Comparison of ENCODE assay signal across 26 mouse cellular contexts in genomic region chr16:44676357-44676756, GRCm38 (mm10). TPM values are rescaled to one million over a fixed set of nuclear protein-coding genes. Genes with fewer than 3 reads are reported as not detected.
DNase-seq lines count a peak whose midpoint lies in the region; ATAC-seq and TF ChIP-seq lines count a peak whose summit lies in the region.
"Had no signal": no experiment of that assay in that cellular context is flagged by ENCODE, and none has a peak within 500 bp of the region (broad histone marks: within the 10 kb centered on the region; RNA-seq: fewer than 3 reads in every experiment).

No protein-coding gene starts in this region.

- peak; percentile 72 for DNase-seq in heart, adult 11 months
- DNase-seq in embryonic facial prominence, embryonic 14.5 days (ENCODE audit: low spot score), result peak; percentile 80
- no peak for DNase-seq in limb, embryonic 10.5 days (ENCODE audit: low spot score)
- no peak for DNase-seq in stomach, postnatal 0 days (ENCODE audit: low spot score)
- no peak for DNase-seq in spleen, adult 12 weeks (ENCODE audit: low spot score)
- DNase-seq in adrenal gland, postnatal 36 days, result no peak
- DNase-seq: cerebellum, adult 18-20 months; cerebellum, postnatal 25 days; gastrocnemius, postnatal 14 days; heart, adult 2 months; kidney, adult 18-20 months; layer of hippocampus, adult 9-11 months; lung, adult 2 months; lung, postnatal 14 days; right cerebral cortex, adult 18-20 months had no signal

- H3K4me2 ChIP-seq in heart, embryonic 11.5 days, result no peak overlapping the region
- no peak overlapping the region for H3K4me2 ChIP-seq in embryonic facial prominence, embryonic 14.5 days (ENCODE audit: low read depth, low read length)
- no peak overlapping the region for H3K4me2 ChIP-seq in stomach, postnatal 0 days (replicated peaks; ENCODE audit: low read depth)
- H3K4me2 ChIP-seq: forebrain, embryonic 15.5 days; hindbrain, embryonic 14.5 days; liver, embryonic 12.5 days; midbrain, embryonic 13.5 days; neural tube, embryonic 12.5 days had no signal

- no peaks in the 10 kb centered on the region for H3K27me3 ChIP-seq in heart, embryonic 11.5 days (ENCODE audit: control insufficient read depth, insufficient read depth, low read length)
- H3K27me3 ChIP-seq in embryonic facial prominence, embryonic 14.5 days (replicated peaks; ENCODE audit: control insufficient read depth, insufficient read depth, low read length), result no peaks in the 10 kb centered on the region
- H3K27me3 ChIP-seq in limb, embryonic 10.5 days (ENCODE audit: low read depth, poor library complexity, severe bottlenecking), result no peaks in the 10 kb centered on the region
- no peaks in the 10 kb centered on the region for H3K27me3 ChIP-seq in stomach, postnatal 0 days (ENCODE audit: control insufficient read depth, insufficient read depth, low read length)
- H3K27me3 ChIP-seq: forebrain, embryonic 15.5 days; neural tube, embryonic 12.5 days; Patski had no signal

- no peak for ATAC-seq in heart, embryonic 11.5 days (replicated peaks; ENCODE audit: insufficient number of reproducible peaks, low FRiP score, low TSS enrichment)
- ATAC-seq in embryonic facial prominence, embryonic 14.5 days (ENCODE audit: low read depth), result peak; percentile 21; the same call in 1 of the 2 replicates
- ATAC-seq in stomach, postnatal 0 days (ENCODE audit: low FRiP score, low TSS enrichment), result peak; percentile 53; the same call in 1 of the 2 replicates
- ATAC-seq: forebrain, embryonic 15.5 days; inflammation-experienced regulatory T-cells, adult 6 months; liver, embryonic 12.5 days; midbrain, embryonic 13.5 days; Patski had no signal

- TF ChIP-seq CTCF in stomach, postnatal 0 days (IDR thresholded peaks at IDR 0.05; ENCODE audit: low read depth), result no peak

- no peak overlapping the region for H3K4me3 ChIP-seq in heart, embryonic 11.5 days (ENCODE audit: low read depth, low read length)
- H3K4me3 ChIP-seq in embryonic facial prominence, embryonic 14.5 days (ENCODE audit: low read depth, low read length), result no peak overlapping the region
- no peak overlapping the region for H3K4me3 ChIP-seq in limb, embryonic 10.5 days
- H3K4me3 ChIP-seq in stomach, postnatal 0 days (ENCODE audit: low read depth, low read length), result no peak overlapping the region
- H3K4me3 ChIP-seq: forebrain, embryonic 15.5 days; heart, adult 2 months; left cerebral cortex, adult 2 months; liver, embryonic 12.5 days; midbrain, embryonic 13.5 days; neural tube, embryonic 12.5 days had no signal

- peaks cover 20% of the 10 kb centered on the region for H3K4me1 ChIP-seq in heart, embryonic 11.5 days (ENCODE audit: control insufficient read depth, insufficient read depth, low read length)
- H3K4me1 ChIP-seq in embryonic facial prominence, embryonic 14.5 days (ENCODE audit: control insufficient read depth, insufficient read depth, low read length), result peaks cover 51% of the 10 kb centered on the region
- peaks cover 50% of the 10 kb centered on the region for H3K4me1 ChIP-seq in limb, embryonic 10.5 days
- 0 out of 2 replicates have a peak, but pooled peaks cover 3% of the 10 kb centered on the region for H3K4me1 ChIP-seq in stomach, postnatal 0 days (replicated peaks; ENCODE audit: control insufficient read depth, insufficient read depth)
- H3K4me1 ChIP-seq: liver, embryonic 12.5 days had no signal

- H3K27ac ChIP-seq in heart, embryonic 11.5 days (ENCODE audit: low read depth, low read length), result no peak overlapping the region
- peak overlapping the region; percentile 67 for H3K27ac ChIP-seq in embryonic facial prominence, embryonic 14.5 days (replicated peaks; ENCODE audit: low read depth, low read length)
- peak overlapping the region; percentile 62; the same call in 1 of the 2 replicates for H3K27ac ChIP-seq in limb, embryonic 10.5 days
- H3K27ac ChIP-seq in stomach, postnatal 0 days (replicated peaks), result peak overlapping the region; percentile 24; the same call in 1 of the 2 replicates
- H3K27ac ChIP-seq: forebrain, embryonic 15.5 days; heart, adult 2 months; hindbrain, embryonic 14.5 days; kidney, postnatal 0 days; left cerebral cortex, adult 2 months; liver, embryonic 12.5 days; midbrain, embryonic 13.5 days; neural tube, embryonic 12.5 days had no signal

- H3K9ac ChIP-seq in heart, embryonic 11.5 days (ENCODE audit: low read depth, low read length), result no peak overlapping the region
- no peak overlapping the region for H3K9ac ChIP-seq in embryonic facial prominence, embryonic 14.5 days (ENCODE audit: low read depth, low read length)
- H3K9ac ChIP-seq in stomach, postnatal 0 days (ENCODE audit: low read length), result no peak overlapping the region
- H3K9ac ChIP-seq: forebrain, embryonic 15.5 days; hindbrain, embryonic 14.5 days; liver, embryonic 12.5 days; midbrain, embryonic 13.5 days; neural tube, embryonic 12.5 days had no signal

- no peaks in the 10 kb centered on the region for H3K9me3 ChIP-seq in heart, embryonic 11.5 days (replicated peaks; ENCODE audit: control insufficient read depth, low read length)
- H3K9me3 ChIP-seq in embryonic facial prominence, embryonic 14.5 days (ENCODE audit: control insufficient read depth, low read length), result no peaks in the 10 kb centered on the region
- no peaks in the 10 kb centered on the region for H3K9me3 ChIP-seq in limb, embryonic 10.5 days (replicated peaks)
- no peaks in the 10 kb centered on the region for H3K9me3 ChIP-seq in stomach, postnatal 0 days (ENCODE audit: control insufficient read depth, low read length)
- H3K9me3 ChIP-seq: forebrain, embryonic 15.5 days; G1E; liver, embryonic 12.5 days; midbrain, embryonic 13.5 days; neural tube, embryonic 12.5 days had no signal

- no peaks in the 10 kb centered on the region for H3K36me3 ChIP-seq in heart, embryonic 11.5 days (ENCODE audit: control insufficient read depth, insufficient read depth, low read length)
- H3K36me3 ChIP-seq in embryonic facial prominence, embryonic 14.5 days (ENCODE audit: control insufficient read depth, insufficient read depth, low read length), result no peaks in the 10 kb centered on the region
- H3K36me3 ChIP-seq in limb, embryonic 10.5 days, result no peaks in the 10 kb centered on the region
- no peaks in the 10 kb centered on the region for H3K36me3 ChIP-seq in stomach, postnatal 0 days (ENCODE audit: control insufficient read depth, insufficient read depth, low read length)
- H3K36me3 ChIP-seq: forebrain, embryonic 15.5 days; G1E; liver, embryonic 12.5 days; midbrain, embryonic 13.5 days; neural tube, embryonic 12.5 days had no signal

- TF ChIP-seq EP300 in stomach, postnatal 0 days (optimal IDR thresholded peaks at IDR 0.05), result no peak

- WGBS in heart, embryonic 11.5 days (ENCODE audit: insufficient replicate concordance), result 93% methylated on average over 2 of the region's 2 CpGs
- WGBS in embryonic facial prominence, embryonic 14.5 days, result 65% methylated on average over 2 of the region's 2 CpGs
- 96% methylated on average over 2 of the region's 2 CpGs for WGBS in limb, embryonic 10.5 days
- WGBS in stomach, postnatal 0 days, result 55% methylated on average over 2 of the region's 2 CpGs

RNA-seq across cellular contexts. Expression of gene Nepro, which starts 47.7 kb away (rescaled TPM):
- polyA plus RNA-seq in heart, embryonic 11.5 days (2014; fragmentation: Nextera tagmentation; extraction: Ambion mirVana), result 7.0 and 7.4 TPM in 2 replicates
- polyA plus RNA-seq in embryonic facial prominence, embryonic 14.5 days (2014; fragmentation: Nextera tagmentation; extraction: Ambion mirVana), result 7.9 and 8.8 TPM in 2 replicates
- 14.0 and 15.7 TPM in 2 replicates for polyA plus RNA-seq in limb, embryonic 10.5 days (2016; fragmentation: Nextera tagmentation; extraction: Ambion mirVana)
- 2.8 and 3.2 TPM in 2 replicates for polyA plus RNA-seq in stomach, postnatal 0 days (2015; fragmentation: Nextera tagmentation; extraction: Ambion mirVana)
- 10 to 100 TPM; 11.0 to 12.6 TPM for total RNA-seq in adrenal gland, postnatal 36 days (2021)

Comparison
In these comparisons a context has a peak if more than half of its experiments do, and no peak if none do; other contexts are left out.
1. DNase-seq: peak in heart, adult 11 months (single experiment) and embryonic facial prominence, embryonic 14.5 days (single experiment); none in limb, embryonic 10.5 days (single experiment), stomach, postnatal 0 days (single experiment), spleen, adult 12 weeks (single experiment) and adrenal gland, postnatal 36 days (0 of 2).